Mouse (Mus musculus): ENCODE results near the gene Tmprss6. TPM values are rescaled to one million over a fixed set of nuclear protein-coding genes. Genes with fewer than 3 reads are reported as not detected.

The Tmprss6 gene
- polyA plus RNA-seq (2014; fragmentation: Illumina TruSeq; extraction: RNeasy Lipid Tissue Mini Kit (QIAGEN cat#74804); ENCODE audit: low read depth, low replicate concordance) = not detected

DNA sequence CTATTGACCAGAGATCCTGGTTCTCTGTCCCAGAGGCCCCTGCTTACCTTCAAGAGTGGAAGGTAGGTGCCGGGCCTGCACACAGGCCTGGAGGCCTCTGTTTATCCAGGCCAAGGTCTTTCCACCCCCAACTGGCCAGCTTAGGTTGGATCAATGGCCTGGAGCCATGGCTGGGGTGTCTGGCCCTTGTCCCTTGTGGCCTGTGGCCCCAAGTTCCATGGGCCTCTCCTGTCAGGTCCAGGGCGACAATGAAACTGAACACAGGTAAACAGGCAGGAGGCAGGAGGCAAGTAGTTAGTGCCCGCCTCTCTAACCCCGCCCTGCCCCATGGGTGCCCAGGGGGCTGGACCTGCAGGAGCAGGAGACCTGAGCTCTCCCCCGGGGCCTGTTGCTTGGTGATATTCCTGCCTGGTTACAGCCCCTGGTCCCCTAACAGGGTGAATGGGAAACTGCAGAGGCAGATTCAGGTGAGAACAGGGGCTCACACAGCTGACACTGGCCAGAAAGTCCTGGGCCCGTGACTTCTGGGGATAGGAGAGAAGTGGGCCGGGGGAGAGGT lies at the start of gene Tmprss6:
Gene Tmprss6 (minus strand): TSS at position 256 of the 559 bp plus-strand sequence.

GRCm38 (mm10) chr15:78494968-78495406 lies 26.6 kb upstream of the Tmprss6 start, which contains the start of gene Il2rb:
TSS of gene Il2rb (minus strand) at chr15:78495271.

GRCm38 (mm10) chr15:78428391-78429138 lies 39.9 kb downstream of the Tmprss6 start, which contains the start of gene Kctd17:
TSS of gene Kctd17 (plus strand) at chr15:78428564.

GRCm38 (mm10) chr15:78406293-78406934 lies 62.0 kb downstream of the Tmprss6 start, which contains the start of gene Mpst:
TSS of gene Mpst (plus strand) at chr15:78406416.

GRCm38 (mm10) chr15:78405517-78406211 lies 62.8 kb downstream of the Tmprss6 start, which contains the start of gene Tst:
TSS of gene Tst (minus strand) at chr15:78405907.

DNA sequence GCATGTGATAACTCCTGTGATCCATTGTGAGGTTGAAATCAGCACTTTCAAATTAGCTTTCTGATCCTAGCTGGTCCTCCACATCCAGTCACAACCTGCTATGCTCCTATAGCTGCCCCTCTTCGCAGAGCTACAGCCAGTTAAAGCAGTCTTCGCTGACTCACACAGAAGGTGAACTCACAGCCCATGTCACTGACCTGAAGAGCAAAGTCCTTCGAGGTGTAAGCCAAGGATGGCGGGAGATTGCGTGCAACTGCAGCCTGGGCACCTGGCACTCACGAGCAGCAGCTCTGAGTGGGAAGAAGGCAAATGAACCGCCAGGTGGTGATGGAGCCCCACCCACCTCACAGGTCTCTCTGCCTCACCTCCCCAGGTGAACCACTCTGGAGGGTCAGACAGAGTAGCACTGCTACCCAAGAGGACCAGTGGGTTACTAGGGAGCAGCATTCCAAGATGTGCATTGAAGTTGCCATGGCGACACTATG lies 72.9 kb downstream of the Tmprss6 start, which contains the start of gene Tex33:
Gene Tex33 (minus strand): TSS at position 435 of the 485 bp plus-strand sequence.

Other genes with a start within 250 kb of the Tmprss6 start
- not detected for gene Ncf4, start 223.8 kb downstream of the Tmprss6 start, polyA plus RNA-seq (2014; fragmentation: Illumina TruSeq; extraction: RNeasy Lipid Tissue Mini Kit (QIAGEN cat#74804); ENCODE audit: low read depth, low replicate concordance)
- 1.7 TPM for gene Csf2rb2, start 162.9 kb downstream of the Tmprss6 start, polyA plus RNA-seq (2014; fragmentation: Illumina TruSeq; extraction: RNeasy Lipid Tissue Mini Kit (QIAGEN cat#74804); ENCODE audit: low read depth, low replicate concordance)
- gene Csf2rb, start 142.9 kb downstream of the Tmprss6 start, polyA plus RNA-seq (2014; fragmentation: Illumina TruSeq; extraction: RNeasy Lipid Tissue Mini Kit (QIAGEN cat#74804); ENCODE audit: low read depth, low replicate concordance) = 2.7 TPM
- gene Tex33, start 72.7 kb downstream of the Tmprss6 start, polyA plus RNA-seq (2014; fragmentation: Illumina TruSeq; extraction: RNeasy Lipid Tissue Mini Kit (QIAGEN cat#74804); ENCODE audit: low read depth, low replicate concordance) = not detected
- 8.8 TPM for gene Tst, start 62.7 kb downstream of the Tmprss6 start, polyA plus RNA-seq (2014; fragmentation: Illumina TruSeq; extraction: RNeasy Lipid Tissue Mini Kit (QIAGEN cat#74804); ENCODE audit: low read depth, low replicate concordance)
- 4.1 TPM for gene Mpst, start 62.2 kb downstream of the Tmprss6 start, polyA plus RNA-seq (2014; fragmentation: Illumina TruSeq; extraction: RNeasy Lipid Tissue Mini Kit (QIAGEN cat#74804); ENCODE audit: low read depth, low replicate concordance)
- 5.5 TPM for gene Kctd17, start 40.1 kb downstream of the Tmprss6 start, polyA plus RNA-seq (2014; fragmentation: Illumina TruSeq; extraction: RNeasy Lipid Tissue Mini Kit (QIAGEN cat#74804); ENCODE audit: low read depth, low replicate concordance)
- 0.44 TPM for gene Il2rb, start 26.6 kb upstream of the Tmprss6 start, polyA plus RNA-seq (2014; fragmentation: Illumina TruSeq; extraction: RNeasy Lipid Tissue Mini Kit (QIAGEN cat#74804); ENCODE audit: low read depth, low replicate concordance)
- 15.3 TPM for gene C1qtnf6, start 62.8 kb upstream of the Tmprss6 start, polyA plus RNA-seq (2014; fragmentation: Illumina TruSeq; extraction: RNeasy Lipid Tissue Mini Kit (QIAGEN cat#74804); ENCODE audit: low read depth, low replicate concordance)
- gene Sstr3, start 76.1 kb upstream of the Tmprss6 start, polyA plus RNA-seq (2014; fragmentation: Illumina TruSeq; extraction: RNeasy Lipid Tissue Mini Kit (QIAGEN cat#74804); ENCODE audit: low read depth, low replicate concordance) = 0.16 TPM
- 1.6 TPM for gene Rac2, start 104.1 kb upstream of the Tmprss6 start, polyA plus RNA-seq (2014; fragmentation: Illumina TruSeq; extraction: RNeasy Lipid Tissue Mini Kit (QIAGEN cat#74804); ENCODE audit: low read depth, low replicate concordance)
- 2.1 TPM for gene Cyth4, start 128.4 kb upstream of the Tmprss6 start, polyA plus RNA-seq (2014; fragmentation: Illumina TruSeq; extraction: RNeasy Lipid Tissue Mini Kit (QIAGEN cat#74804); ENCODE audit: low read depth, low replicate concordance)

Measured in sigmoid colon, adult 10 weeks (tissue).